Mouse (Mus musculus): ENCODE results near the gene Ppme1.

- TF ChIP-seq CTCF (IDR thresholded peaks at IDR 0.05; ENCODE audit: low read depth) (no peak), EP300 (IDR thresholded peaks at IDR 0.05; ENCODE audit: low read depth) (no peak)
Observed at GRCm38 (mm10) chr7:100363162-100363561, 8.9 kb downstream of the Ppme1 start.
